Mouse (Mus musculus): ENCODE results near the gene Crtc2. TPM values are rescaled to one million over a fixed set of nuclear protein-coding genes. Genes with fewer than 3 reads are reported as not detected.
"Not testable (repeated sequence)": the region's sequence is repeated elsewhere in the genome, so short reads cannot be mapped to it uniquely, and the experiment has no call there.

Gene Crtc2
- polyA plus RNA-seq, 1 experiment from 2014 or later = 8.9 TPM

DNA sequence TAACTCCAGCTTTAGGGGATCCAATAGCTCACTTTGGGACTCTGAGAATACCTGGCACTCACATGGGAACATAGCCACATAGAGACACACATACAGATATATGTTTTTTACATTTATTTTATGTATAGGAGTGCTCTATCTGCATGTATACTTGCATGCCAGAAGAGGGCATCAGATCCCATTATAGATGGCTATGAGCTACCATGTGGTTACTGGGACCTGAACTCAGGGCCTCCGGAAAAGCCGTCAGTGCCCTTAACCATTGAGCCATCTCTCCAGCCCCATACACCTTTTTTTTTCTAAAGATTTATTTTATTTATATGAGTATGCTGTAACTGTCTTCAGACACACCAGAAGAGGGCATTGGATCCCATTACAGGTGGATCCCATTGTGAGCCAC lies 30.2 kb downstream of the Crtc2 start:
- 93% methylated on average over 2 of the region's 2 CpGs for WGBS

DNA sequence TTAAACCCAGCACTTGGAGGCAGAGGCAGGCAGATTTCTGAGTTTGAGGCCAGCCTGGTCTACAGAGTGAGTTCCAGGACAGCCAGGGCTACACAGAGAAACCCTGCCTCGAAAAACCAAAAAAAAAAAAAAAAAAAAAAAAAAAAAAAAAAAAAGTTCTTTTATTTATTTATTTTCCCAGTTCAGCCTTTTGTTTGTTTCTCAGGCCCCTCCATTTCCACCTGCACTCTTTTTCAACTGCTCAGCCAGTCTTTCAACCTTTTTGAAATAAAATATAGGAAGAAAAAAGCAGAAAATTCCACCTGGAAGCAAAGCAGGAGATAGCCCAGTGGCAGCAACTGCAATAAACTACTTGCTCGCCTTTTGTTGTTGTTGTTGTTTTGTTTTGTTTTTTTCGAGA lies 35.4 kb downstream of the Crtc2 start:
- WGBS = 59% methylated on average over 3 of the region's 3 CpGs
- ATAC-seq (ENCODE audit: low FRiP score, low TSS enrichment); H3K27ac ChIP-seq (replicated peaks): not testable (repeated sequence)

More for the DNA sequence above, 30.2 kb downstream of the Crtc2 start:
- Histone ChIP-seq H3K4me3 (ENCODE audit: low read depth, low read length) (no peak overlapping the region), H3K9me3 (ENCODE audit: control insufficient read depth, low read length) (no peaks in the 10 kb centered on the region), H3K27ac (replicated peaks) (no peak overlapping the region), H3K4me1 (replicated peaks; ENCODE audit: control insufficient read depth, insufficient read depth) (no peaks in the 10 kb centered on the region), H3K9ac (ENCODE audit: low read length) (no peak overlapping the region), H3K4me2 (replicated peaks; ENCODE audit: low read depth) (no peak overlapping the region), H3K36me3 (ENCODE audit: control insufficient read depth, insufficient read depth, low read length) (no peaks in the 10 kb centered on the region), H3K27me3 (ENCODE audit: control insufficient read depth, insufficient read depth, low read length) (no peaks in the 10 kb centered on the region)
- DNase-seq (ENCODE audit: low spot score) (no peak), ATAC-seq (ENCODE audit: low FRiP score, low TSS enrichment) (no peak)
- peak; percentile 30 for TF ChIP-seq CTCF (IDR thresholded peaks at IDR 0.05; ENCODE audit: low read depth)
- TF ChIP-seq EP300 (optimal IDR thresholded peaks at IDR 0.05) = no peak

DNA sequence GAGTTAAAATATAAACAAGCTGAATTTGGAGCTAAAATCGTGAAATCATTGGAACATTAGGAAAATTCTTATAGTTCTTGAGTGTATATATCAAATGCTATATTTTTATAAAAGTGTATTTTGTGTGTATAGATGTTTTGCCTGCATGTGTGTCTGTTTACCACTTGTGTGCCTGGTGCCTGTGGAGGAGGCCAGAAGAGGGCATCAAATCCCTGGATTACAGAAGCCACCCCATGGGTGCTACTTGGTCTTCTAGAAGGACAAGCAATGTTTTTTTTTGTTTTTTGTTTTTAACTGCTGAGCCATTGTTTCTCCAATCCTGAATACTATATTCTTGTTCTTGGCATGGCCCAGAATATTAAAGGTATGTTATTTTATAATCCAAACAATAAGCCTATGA lies 36.6 kb downstream of the Crtc2 start:
- peaks cover 3% of the 10 kb centered on the region; the same call in 1 of the 2 replicates for H3K4me1 ChIP-seq (replicated peaks; ENCODE audit: control insufficient read depth, insufficient read depth)
- H3K4me2 ChIP-seq (replicated peaks; ENCODE audit: low read depth) = no peak overlapping the region
- H3K9me3 ChIP-seq (ENCODE audit: control insufficient read depth, low read length) = no peaks in the 10 kb centered on the region
- no peak overlapping the region for H3K27ac ChIP-seq (replicated peaks)
- peak; percentile 25 for TF ChIP-seq CTCF (IDR thresholded peaks at IDR 0.05; ENCODE audit: low read depth)
- no peak for TF ChIP-seq EP300 (optimal IDR thresholded peaks at IDR 0.05)
- no peaks in the 10 kb centered on the region for H3K36me3 ChIP-seq (ENCODE audit: control insufficient read depth, insufficient read depth, low read length)
- H3K9ac ChIP-seq (ENCODE audit: low read length) = no peak overlapping the region
- no peaks in the 10 kb centered on the region for H3K27me3 ChIP-seq (ENCODE audit: control insufficient read depth, insufficient read depth, low read length)
- DNase-seq (ENCODE audit: low spot score) = no peak
- H3K4me3 ChIP-seq (ENCODE audit: low read depth, low read length) = no peak overlapping the region
- WGBS = 63% methylated on average over 1 of the region's 1 CpGs
- ATAC-seq (ENCODE audit: low FRiP score, low TSS enrichment) = no peak

More for the DNA sequence above, 35.4 kb downstream of the Crtc2 start:
- H3K9ac ChIP-seq (ENCODE audit: low read length); H3K4me3 ChIP-seq (ENCODE audit: low read depth, low read length); H3K36me3 ChIP-seq (ENCODE audit: control insufficient read depth, insufficient read depth, low read length); H3K4me2 ChIP-seq (replicated peaks; ENCODE audit: low read depth); DNase-seq (ENCODE audit: low spot score); H3K27me3 ChIP-seq (ENCODE audit: control insufficient read depth, insufficient read depth, low read length); H3K4me1 ChIP-seq (replicated peaks; ENCODE audit: control insufficient read depth, insufficient read depth); H3K9me3 ChIP-seq (ENCODE audit: control insufficient read depth, low read length): not testable (repeated sequence)

DNA sequence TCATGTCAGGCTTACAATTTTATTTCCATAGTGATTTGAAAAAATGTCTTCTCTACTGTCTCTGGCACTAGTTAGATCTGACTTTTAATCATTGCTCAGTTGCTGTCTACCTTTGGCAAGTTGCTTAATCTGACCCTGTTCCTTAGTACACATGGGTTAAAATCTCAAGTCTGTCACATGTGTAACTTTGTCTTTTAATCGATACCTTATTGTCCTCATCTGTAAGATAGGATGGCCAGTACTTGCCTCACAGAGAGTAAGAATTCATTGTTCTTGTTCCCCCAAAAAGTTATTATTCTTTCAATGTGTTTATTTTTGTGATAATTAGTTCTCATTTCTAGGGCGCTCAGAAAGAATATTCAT lies 38.0 kb downstream of the Crtc2 start:
- no peak for ATAC-seq (ENCODE audit: low FRiP score, low TSS enrichment)
- no peaks in the 10 kb centered on the region for H3K9me3 ChIP-seq (ENCODE audit: control insufficient read depth, low read length)
- peaks cover 3% of the 10 kb centered on the region; the same call in 1 of the 2 replicates for H3K4me1 ChIP-seq (replicated peaks; ENCODE audit: control insufficient read depth, insufficient read depth)
- H3K27ac ChIP-seq (replicated peaks) = peak overlapping the region; percentile 90
- peak overlapping the region; percentile 48 for H3K4me2 ChIP-seq (replicated peaks; ENCODE audit: low read depth)
- H3K4me3 ChIP-seq (ENCODE audit: low read depth, low read length) = peak overlapping the region; percentile 91
- WGBS = 28% methylated on average over 2 of the region's 2 CpGs
- H3K9ac ChIP-seq (ENCODE audit: low read length) = peak overlapping the region; percentile 54
- no peaks in the 10 kb centered on the region for H3K36me3 ChIP-seq (ENCODE audit: control insufficient read depth, insufficient read depth, low read length)
- no peaks in the 10 kb centered on the region for H3K27me3 ChIP-seq (ENCODE audit: control insufficient read depth, insufficient read depth, low read length)
- TF ChIP-seq CTCF (IDR thresholded peaks at IDR 0.05; ENCODE audit: low read depth) (no peak), EP300 (optimal IDR thresholded peaks at IDR 0.05) (no peak)
- DNase-seq (ENCODE audit: low spot score) = no peak

GRCm38 (mm10) chr3:90292345-90293275 lies 38.6 kb downstream of the Crtc2 start, which contains the start of gene Gatad2b:
Gene Gatad2b, plus strand, starts transcription at chr3:90293178.
- H3K9ac ChIP-seq (ENCODE audit: low read length) = peak within 1 kb of the TSS; percentile 99
- TF ChIP-seq CTCF (IDR thresholded peaks at IDR 0.05; ENCODE audit: low read depth) = 0 out of 2 replicates have a peak, but pooled peaks have one; percentile 1
- TF ChIP-seq EP300 (optimal IDR thresholded peaks at IDR 0.05) = peak; percentile 94
- peak within 1 kb of the TSS; percentile 91 for H3K4me3 ChIP-seq (ENCODE audit: low read depth, low read length)
- peak within 1 kb of the TSS; percentile 69 for H3K4me2 ChIP-seq (replicated peaks; ENCODE audit: low read depth)
- peaks cover 3% of the 10 kb centered on the region; the same call in 1 of the 2 replicates for H3K4me1 ChIP-seq (replicated peaks; ENCODE audit: control insufficient read depth, insufficient read depth)
- peak within 1 kb of the TSS; percentile 96 for H3K27ac ChIP-seq (replicated peaks)
- H3K36me3 ChIP-seq (ENCODE audit: control insufficient read depth, insufficient read depth, low read length) = no peaks in the 10 kb centered on the region
- ATAC-seq (ENCODE audit: low FRiP score, low TSS enrichment) (peak; percentile 99), DNase-seq (ENCODE audit: low spot score) (peak; percentile 98)
- no peaks in the 10 kb centered on the region for H3K27me3 ChIP-seq (ENCODE audit: control insufficient read depth, insufficient read depth, low read length)
- WGBS = 1% methylated on average over 46 of the region's 47 CpGs
- H3K9me3 ChIP-seq (ENCODE audit: control insufficient read depth, low read length) = no peaks in the 10 kb centered on the region
